Mouse (Mus musculus) E14TG2a.4 (cell line): ENCODE data around the gene Usp4.

Experiments used
- CTCF ChIP-seq: conservative IDR thresholded peaks from 2 replicates; pipeline ENCODE4 v1.5.1; 2014; ENCODE audit warnings: low read length
- POU5F1 ChIP-seq: IDR thresholded peaks from 2 replicates; pipeline ENCODE4 v1.6.1; 2014; ENCODE audit warnings: low read length, borderline replicate concordance

GRCm38 (mm10) chr9:108403081-108403480 is 55.4 kb downstream of the Usp4 start:
- TF ChIP-seq CTCF (no peak), POU5F1 (no peak)
